Mouse (Mus musculus): ENCODE measurements around the gene Rnf130. TPM values are rescaled to one million over a fixed set of nuclear protein-coding genes. Genes with fewer than 3 reads are reported as not detected.
A peak's percentile ranks its signal among the peaks of the same experiment; 100 is the strongest.

Rnf130 gene
- polyA plus RNA-seq, 1 experiment from 2014 or later, result 43.5 TPM

DNA sequence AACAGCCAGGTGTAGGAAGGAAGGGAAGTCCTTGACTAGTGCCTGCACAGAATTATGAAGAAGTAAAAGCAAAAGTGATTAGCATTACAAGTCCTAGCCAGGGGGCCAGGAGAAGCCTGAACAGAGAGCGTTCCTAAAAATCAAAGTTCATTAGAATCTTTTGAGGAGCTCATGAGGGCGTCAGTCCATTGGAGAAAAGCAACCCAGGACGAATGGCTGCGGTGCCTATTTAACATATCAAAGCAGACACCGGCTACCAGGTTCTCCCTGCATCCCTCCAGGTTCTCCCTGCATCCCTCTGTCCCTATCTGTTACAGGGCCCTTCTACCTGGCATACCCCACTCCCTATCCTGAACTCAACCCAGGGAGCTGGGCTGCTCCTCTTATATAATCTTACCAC lies 16.9 kb upstream of the Rnf130 start:
- Histone ChIP-seq H3K9me3 (ENCODE audit: control insufficient read depth, low read depth, low read length) (no peaks in the 10 kb centered on the region), H3K27ac (ENCODE audit: low read length) (no peak overlapping the region), H3K36me3 (ENCODE audit: control insufficient read depth, insufficient read depth, low read length) (no peaks in the 10 kb centered on the region), H3K4me2 (replicated peaks; ENCODE audit: low read depth, low read length) (no peak overlapping the region), H3K9ac (replicated peaks; ENCODE audit: low read depth, low read length) (no peak overlapping the region), H3K4me1 (ENCODE audit: control insufficient read depth, insufficient read depth, low read length) (no peaks in the 10 kb centered on the region), H3K27me3 (ENCODE audit: control insufficient read depth, insufficient read depth, low read length) (no peaks in the 10 kb centered on the region), H3K4me3 (ENCODE audit: low read depth, low read length) (no peak overlapping the region)
- ATAC-seq (ENCODE audit: insufficient number of reproducible peaks, insufficient read depth, low FRiP score, low read depth), result no peak
- 52% methylated on average over 5 of the region's 5 CpGs for WGBS

DNA sequence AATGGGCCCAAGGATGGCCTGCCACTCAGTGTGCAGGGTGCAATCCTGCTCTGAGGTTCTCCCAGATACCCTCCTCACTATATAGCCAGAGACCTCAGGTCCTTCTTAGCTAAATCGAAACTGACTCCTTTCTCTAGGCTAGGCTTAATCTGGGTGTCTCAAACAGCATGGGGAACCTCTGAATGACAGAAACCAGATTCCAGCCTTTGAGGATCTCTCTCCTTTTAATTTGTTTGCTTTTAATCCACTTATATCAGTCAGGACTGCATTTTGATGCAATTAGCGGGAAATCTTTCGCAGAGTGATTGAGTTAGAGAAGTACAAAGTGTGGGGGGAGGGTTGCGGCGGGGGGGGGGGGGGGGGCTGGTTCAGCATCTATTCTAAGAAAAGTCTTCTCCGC lies 12.1 kb upstream of the Rnf130 start:
- 76% methylated on average over 6 of the region's 6 CpGs for WGBS
- H3K4me2 ChIP-seq (replicated peaks; ENCODE audit: low read depth, low read length), result no peak overlapping the region
- no peaks in the 10 kb centered on the region for H3K4me1 ChIP-seq (ENCODE audit: control insufficient read depth, insufficient read depth, low read length)
- H3K9me3 ChIP-seq (ENCODE audit: control insufficient read depth, low read depth, low read length), result no peaks in the 10 kb centered on the region
- H3K27me3 ChIP-seq (ENCODE audit: control insufficient read depth, insufficient read depth, low read length), result no peaks in the 10 kb centered on the region
- no peaks in the 10 kb centered on the region for H3K36me3 ChIP-seq (ENCODE audit: control insufficient read depth, insufficient read depth, low read length)
- no peak overlapping the region for H3K9ac ChIP-seq (replicated peaks; ENCODE audit: low read depth, low read length)
- H3K4me3 ChIP-seq (ENCODE audit: low read depth, low read length), result no peak overlapping the region
- no peak for ATAC-seq (ENCODE audit: insufficient number of reproducible peaks, insufficient read depth, low FRiP score, low read depth)
- H3K27ac ChIP-seq (ENCODE audit: low read length), result no peak overlapping the region

DNA sequence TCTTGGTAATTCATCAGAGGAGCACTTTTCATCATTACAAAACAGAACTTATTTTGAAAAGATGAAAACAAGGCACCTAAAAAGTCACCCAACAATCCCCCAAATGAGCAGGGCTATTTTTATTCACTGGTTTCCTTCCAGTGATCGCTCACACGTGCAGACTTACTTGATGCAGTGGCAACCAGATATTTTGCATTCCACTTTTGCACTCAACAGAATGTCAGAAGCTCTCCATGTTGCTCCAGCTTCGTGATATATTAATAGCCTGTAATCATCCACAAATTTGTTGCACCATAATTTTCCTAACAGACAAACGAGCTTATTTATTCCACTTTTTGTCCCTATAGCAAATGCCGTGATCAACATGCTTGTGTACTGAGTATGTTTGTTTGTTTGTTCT lies 8.6 kb upstream of the Rnf130 start:
- ATAC-seq (ENCODE audit: insufficient number of reproducible peaks, insufficient read depth, low FRiP score, low read depth), result no peak

DNA sequence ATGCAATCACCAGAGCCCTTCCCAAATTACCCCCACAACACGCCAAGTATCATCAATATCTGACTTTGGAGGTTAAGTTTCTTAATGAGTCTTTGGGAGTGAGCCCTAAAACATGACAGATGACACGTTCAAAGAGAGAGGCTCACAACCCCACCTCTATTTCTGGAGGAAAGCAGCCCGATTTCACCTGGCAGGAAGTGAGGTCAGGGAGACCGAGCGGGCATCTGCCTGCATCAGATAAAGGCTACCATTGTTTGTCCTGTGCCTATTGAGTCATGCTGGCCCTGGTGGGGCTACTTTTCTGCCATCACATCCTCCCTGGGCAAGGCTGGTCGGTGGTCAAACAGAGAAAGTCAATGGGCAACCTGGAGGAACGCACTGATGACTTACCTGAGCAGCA lies 7.6 kb upstream of the Rnf130 start:
- ATAC-seq (ENCODE audit: insufficient number of reproducible peaks, insufficient read depth, low FRiP score, low read depth), result no peak
- no peaks in the 10 kb centered on the region for H3K27me3 ChIP-seq (ENCODE audit: control insufficient read depth, insufficient read depth, low read length)
- H3K4me1 ChIP-seq (ENCODE audit: control insufficient read depth, insufficient read depth, low read length), result no peaks in the 10 kb centered on the region
- H3K36me3 ChIP-seq (ENCODE audit: control insufficient read depth, insufficient read depth, low read length), result no peaks in the 10 kb centered on the region
- no peaks in the 10 kb centered on the region for H3K9me3 ChIP-seq (ENCODE audit: control insufficient read depth, low read depth, low read length)
- 64% methylated on average over 7 of the region's 7 CpGs for WGBS
- no peak overlapping the region for H3K27ac ChIP-seq (ENCODE audit: low read length)
- H3K9ac ChIP-seq (replicated peaks; ENCODE audit: low read depth, low read length), result no peak overlapping the region
- H3K4me3 ChIP-seq (ENCODE audit: low read depth, low read length), result no peak overlapping the region
- no peak overlapping the region for H3K4me2 ChIP-seq (replicated peaks; ENCODE audit: low read depth, low read length)

More for the DNA sequence above, 8.6 kb upstream of the Rnf130 start:
- 79% methylated on average over 5 of the region's 5 CpGs for WGBS
- no peaks in the 10 kb centered on the region for H3K4me1 ChIP-seq (ENCODE audit: control insufficient read depth, insufficient read depth, low read length)
- no peak overlapping the region for H3K9ac ChIP-seq (replicated peaks; ENCODE audit: low read depth, low read length)
- no peak overlapping the region for H3K27ac ChIP-seq (ENCODE audit: low read length)
- no peak overlapping the region for H3K4me2 ChIP-seq (replicated peaks; ENCODE audit: low read depth, low read length)
- H3K4me3 ChIP-seq (ENCODE audit: low read depth, low read length), result no peak overlapping the region
- no peaks in the 10 kb centered on the region for H3K36me3 ChIP-seq (ENCODE audit: control insufficient read depth, insufficient read depth, low read length)
- no peaks in the 10 kb centered on the region for H3K9me3 ChIP-seq (ENCODE audit: control insufficient read depth, low read depth, low read length)
- H3K27me3 ChIP-seq (ENCODE audit: control insufficient read depth, insufficient read depth, low read length), result no peaks in the 10 kb centered on the region

DNA sequence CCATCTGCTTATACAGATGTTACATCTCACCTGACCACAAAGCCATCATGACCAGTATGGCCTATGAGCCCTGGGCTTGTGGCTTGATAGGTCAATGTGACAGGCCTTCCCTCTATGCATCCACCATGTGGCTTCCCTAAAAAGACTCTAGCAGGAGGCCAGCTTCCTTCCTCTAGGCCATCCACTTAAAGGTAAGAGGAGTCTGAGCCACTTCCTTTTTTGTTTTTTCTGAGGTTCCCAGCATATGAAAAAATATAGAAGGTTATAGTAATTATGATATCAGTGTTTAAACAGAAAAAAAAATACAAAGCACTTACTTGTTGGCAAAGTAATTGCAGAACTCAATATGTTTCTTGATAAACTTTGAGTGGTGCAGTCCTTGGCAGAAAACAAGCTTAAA lies 6.3 kb upstream of the Rnf130 start:
- Histone ChIP-seq H3K36me3 (ENCODE audit: control insufficient read depth, insufficient read depth, low read length) (no peaks in the 10 kb centered on the region), H3K9ac (replicated peaks; ENCODE audit: low read depth, low read length) (no peak overlapping the region), H3K4me2 (replicated peaks; ENCODE audit: low read depth, low read length) (no peak overlapping the region), H3K4me1 (ENCODE audit: control insufficient read depth, insufficient read depth, low read length) (no peaks in the 10 kb centered on the region), H3K27me3 (ENCODE audit: control insufficient read depth, insufficient read depth, low read length) (no peaks in the 10 kb centered on the region), H3K4me3 (ENCODE audit: low read depth, low read length) (no peak overlapping the region), H3K27ac (ENCODE audit: low read length) (no peak overlapping the region), H3K9me3 (ENCODE audit: control insufficient read depth, low read depth, low read length) (no peaks in the 10 kb centered on the region)
- no peak for ATAC-seq (ENCODE audit: insufficient number of reproducible peaks, insufficient read depth, low FRiP score, low read depth)

DNA sequence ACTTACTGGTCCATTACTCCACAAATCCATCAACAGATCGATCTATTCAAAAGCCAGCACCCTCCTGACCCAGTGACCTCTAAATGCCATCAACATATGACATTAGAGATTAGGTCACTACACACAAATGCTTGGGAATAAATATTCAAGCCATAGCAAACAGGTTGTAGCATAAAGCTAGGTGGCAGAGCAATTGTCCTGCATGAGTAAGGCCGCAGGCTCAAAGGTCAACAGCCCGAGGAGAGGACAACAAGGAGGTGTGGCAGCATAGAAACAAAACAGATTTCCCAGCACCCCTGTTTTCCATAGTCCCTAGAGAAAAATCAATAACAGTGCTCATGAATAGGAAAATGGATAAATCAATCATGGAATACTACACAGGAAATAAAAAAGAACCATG lies 3.1 kb upstream of the Rnf130 start:
- Histone ChIP-seq H3K4me3 (ENCODE audit: low read depth, low read length) (no peak overlapping the region), H3K9ac (replicated peaks; ENCODE audit: low read depth, low read length) (no peak overlapping the region), H3K36me3 (ENCODE audit: control insufficient read depth, insufficient read depth, low read length) (no peaks in the 10 kb centered on the region), H3K4me1 (ENCODE audit: control insufficient read depth, insufficient read depth, low read length) (0 out of 2 replicates have a peak, but pooled peaks cover 5% of the 10 kb centered on the region), H3K27me3 (ENCODE audit: control insufficient read depth, insufficient read depth, low read length) (no peaks in the 10 kb centered on the region), H3K9me3 (ENCODE audit: control insufficient read depth, low read depth, low read length) (no peaks in the 10 kb centered on the region), H3K27ac (ENCODE audit: low read length) (no peak overlapping the region), H3K4me2 (replicated peaks; ENCODE audit: low read depth, low read length) (no peak overlapping the region)
- WGBS, result 71% methylated on average over 3 of the region's 3 CpGs
- ATAC-seq (ENCODE audit: insufficient number of reproducible peaks, insufficient read depth, low FRiP score, low read depth), result no peak

DNA sequence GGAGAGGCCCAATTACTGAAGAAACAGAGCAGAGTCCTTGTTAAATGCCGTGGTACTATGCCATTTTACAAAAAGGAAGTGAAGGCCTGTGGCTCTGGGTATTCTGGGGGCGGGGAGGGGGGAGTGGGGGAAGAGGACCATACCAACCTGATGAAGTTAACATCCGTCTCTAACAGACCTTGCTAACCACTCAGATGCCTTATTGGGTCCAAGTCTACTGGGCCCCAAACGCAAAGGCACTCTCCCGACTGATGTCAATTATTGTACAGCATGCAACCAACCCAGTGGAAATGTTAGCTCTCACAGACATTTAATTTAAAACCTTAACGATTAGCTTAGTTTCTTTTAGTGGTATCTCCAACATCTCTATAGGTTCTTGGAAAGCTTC lies 707 bp upstream of the Rnf130 start:
- H3K27ac ChIP-seq (ENCODE audit: low read length), result no peak overlapping the region
- 0 out of 2 replicates have a peak, but pooled peaks cover 5% of the 10 kb centered on the region for H3K4me1 ChIP-seq (ENCODE audit: control insufficient read depth, insufficient read depth, low read length)
- no peaks in the 10 kb centered on the region for H3K36me3 ChIP-seq (ENCODE audit: control insufficient read depth, insufficient read depth, low read length)
- no peak overlapping the region for H3K9ac ChIP-seq (replicated peaks; ENCODE audit: low read depth, low read length)
- 64% methylated on average over 6 of the region's 6 CpGs for WGBS
- ATAC-seq (ENCODE audit: insufficient number of reproducible peaks, insufficient read depth, low FRiP score, low read depth), result no peak
- peak overlapping the region; percentile 95 for H3K4me3 ChIP-seq (ENCODE audit: low read depth, low read length)
- no peaks in the 10 kb centered on the region for H3K9me3 ChIP-seq (ENCODE audit: control insufficient read depth, low read depth, low read length)
- peak overlapping the region; percentile 87 for H3K4me2 ChIP-seq (replicated peaks; ENCODE audit: low read depth, low read length)
- no peaks in the 10 kb centered on the region for H3K27me3 ChIP-seq (ENCODE audit: control insufficient read depth, insufficient read depth, low read length)

DNA sequence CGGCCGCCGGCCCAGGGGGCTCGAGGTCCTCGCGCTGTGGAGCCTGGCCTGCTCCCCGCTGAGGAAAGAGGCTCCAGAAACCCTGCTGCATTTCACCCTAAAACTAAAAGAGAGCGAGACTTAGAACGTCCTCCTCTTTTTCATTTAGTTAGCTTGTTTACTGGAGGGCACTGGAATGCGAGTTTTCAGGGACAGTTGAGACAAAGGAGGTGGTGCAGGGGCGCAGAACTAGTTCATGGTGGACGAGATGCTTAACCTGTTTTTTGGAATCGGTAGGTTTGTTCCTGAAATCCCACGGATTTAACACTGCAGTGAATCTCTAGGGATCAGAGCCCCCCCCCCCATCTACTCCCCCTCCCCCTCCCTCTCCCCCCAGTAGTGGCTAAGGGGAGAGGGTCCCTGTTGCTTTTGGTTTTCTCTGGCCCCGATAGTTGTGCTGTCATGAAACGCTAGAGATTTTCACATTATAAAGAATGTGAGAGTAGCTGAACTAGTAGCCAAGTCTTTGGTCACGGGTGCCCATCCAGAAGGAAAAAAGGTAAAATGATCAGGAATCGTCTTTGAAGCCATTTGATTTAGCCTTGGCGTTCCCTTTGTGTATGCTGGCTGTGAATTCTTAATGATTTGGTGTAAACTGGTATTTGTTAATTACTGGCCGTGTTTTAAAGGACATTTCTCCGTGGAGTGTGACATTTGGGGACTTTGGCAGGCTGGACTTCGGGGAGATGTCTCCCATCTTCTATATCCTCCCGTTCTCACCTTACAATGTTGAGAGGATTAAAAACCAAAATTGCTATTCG lies 775 bp downstream of the Rnf130 start:
- 5% methylated on average over 24 of the region's 24 CpGs for WGBS
- peak overlapping the region; percentile 87 for H3K4me2 ChIP-seq (replicated peaks; ENCODE audit: low read depth, low read length)
- ATAC-seq (ENCODE audit: insufficient number of reproducible peaks, insufficient read depth, low FRiP score, low read depth), result peak; percentile 7; the same call in 1 of the 2 replicates
- H3K36me3 ChIP-seq (ENCODE audit: control insufficient read depth, insufficient read depth, low read length), result no peaks in the 10 kb centered on the region
- peak overlapping the region; percentile 92 for H3K9ac ChIP-seq (replicated peaks; ENCODE audit: low read depth, low read length)
- H3K27me3 ChIP-seq (ENCODE audit: control insufficient read depth, insufficient read depth, low read length), result no peaks in the 10 kb centered on the region
- 0 out of 2 replicates have a peak, but pooled peaks cover 5% of the 10 kb centered on the region for H3K4me1 ChIP-seq (ENCODE audit: control insufficient read depth, insufficient read depth, low read length)
- H3K9me3 ChIP-seq (ENCODE audit: control insufficient read depth, low read depth, low read length), result no peaks in the 10 kb centered on the region
- peak overlapping the region; percentile 95 for H3K4me3 ChIP-seq (ENCODE audit: low read depth, low read length)
- peak overlapping the region; percentile 55 for H3K27ac ChIP-seq (ENCODE audit: low read length)
